Mouse (Mus musculus) kidney, embryonic 14.5 days (tissue): ENCODE results near the gene Mrps6. TPM values are rescaled to one million over a fixed set of nuclear protein-coding genes. Genes with fewer than 3 reads are reported as not detected.

Source experiments
- ATAC-seq: fragments of 200-750 bp; cut with Nextera tagmentation; 2 replicates; pipeline ENCODE4 v1.8.0; 2017; ENCODE audit warnings: moderate number of reproducible peaks, mild to moderate bottlenecking, moderate TSS enrichment, moderate library complexity; ENCODE audit not compliant: low FRiP score, low TSS enrichment
- H3K27ac ChIP-seq: fragments of 300-500 bp; sonication (generic); 2 replicates; pipeline ENCODE4 v1.5.1; 2014; ENCODE audit warnings: low read depth, mild to moderate bottlenecking, low read length, moderate library complexity, mixed read lengths
- H3K27me3 ChIP-seq: fragments of 300-500 bp; sonication (generic); 2 replicates; pipeline ENCODE4 v1.6.1; 2014; ENCODE audit warnings: mild to moderate bottlenecking, low read length; ENCODE audit not compliant: control insufficient read depth, insufficient read depth
- H3K36me3 ChIP-seq: fragments of 300-500 bp; sonication (generic); 2 replicates; pipeline ENCODE4 v1.6.1; 2014; ENCODE audit warnings: low read length, mixed read lengths; ENCODE audit not compliant: control insufficient read depth, insufficient read depth
- H3K4me1 ChIP-seq: fragments of 300-500 bp; sonication (generic); 2 replicates; pipeline ENCODE4 v1.6.1; 2014; ENCODE audit warnings: low read length, mixed read lengths; ENCODE audit not compliant: control insufficient read depth, insufficient read depth
- H3K4me2 ChIP-seq: fragments of 300-500 bp; sonication (generic); replicated peaks from 2 replicates; pipeline ENCODE4 v1.6.1; 2014; ENCODE audit warnings: low read depth, mild to moderate bottlenecking, low read length
- H3K4me3 ChIP-seq: fragments of 300-500 bp; sonication (generic); 2 replicates; pipeline ENCODE4 v1.5.1; 2014; ENCODE audit warnings: mild to moderate bottlenecking, low read length
- H3K9ac ChIP-seq: fragments of 300-500 bp; sonication (generic); 2 replicates; pipeline ENCODE4 v1.6.1; 2014; ENCODE audit warnings: low read depth, mild to moderate bottlenecking, low read length, moderate library complexity
- H3K9me3 ChIP-seq: fragments of 300-500 bp; sonication (generic); 2 replicates; pipeline ENCODE4 v1.6.1; 2016; ENCODE audit warnings: low read length; ENCODE audit not compliant: control insufficient read depth
- WGBS: fragments of 180-500 bp; shearing (Covaris S2); extraction: QIAGEN DNeasy Blood & Tissue Kit; methylation state at CpG from one replicate; pipeline ENCODE4 v1.1.7; 2014; 5-methylcytosine and 5-hydroxymethylcytosine counted together
- polyA plus RNA-seq: library from polyadenylated mRNA; unstranded; fragments of >200 nt; fragmentation: Nextera tagmentation; extraction: Ambion mirVana; gene quantifications from 2 replicates; pipeline ENCODE4 v1.2.1, GENCODE M21; 2014

Gene Mrps6
- polyA plus RNA-seq, result 134 and 168 TPM in 2 replicates

- Histone ChIP-seq H3K9ac (peak within 1 kb of the TSS; percentile 89), H3K4me3 (peak within 1 kb of the TSS; percentile 90), H3K4me2 (peak within 1 kb of the TSS; percentile 85), H3K27me3 (no peaks in the 10 kb centered on the region), H3K4me1 (peaks cover 21% of the 10 kb centered on the region), H3K27ac (peak within 1 kb of the TSS; percentile 80), H3K36me3 (peaks cover 22% of the 10 kb centered on the region; the same call in 1 of the 2 replicates), H3K9me3 (peaks cover 8% of the 10 kb centered on the region)
- under 1% methylated on average over 66 of the region's 99 CpGs for WGBS
- ATAC-seq, result peak; percentile 92
Measured at GRCm38 (mm10) chr16:92057852-92058643, at the start of gene Mrps6, which contains the start of the genes Gm49711 and Slc5a3. TSS of gene Mrps6 (plus strand) at chr16:92058270. TSS of gene Gm49711 (plus strand) at chr16:92058316. TSS of gene Slc5a3 (plus strand) at chr16:92058322.

GRCm38 (mm10) chr16:92009586-92009985 lies 48.5 kb upstream of the Mrps6 start:
- Histone ChIP-seq H3K27me3 (no peaks in the 10 kb centered on the region), H3K4me1 (no peaks in the 10 kb centered on the region), H3K9ac (no peak overlapping the region), H3K36me3 (no peaks in the 10 kb centered on the region), H3K9me3 (no peaks in the 10 kb centered on the region), H3K27ac (no peak overlapping the region), H3K4me2 (no peak overlapping the region), H3K4me3 (no peak overlapping the region)
- ATAC-seq, result no peak
- WGBS, result 87% methylated on average over 2 of the region's 2 CpGs

GRCm38 (mm10) chr16:92016792-92017191 lies 41.3 kb upstream of the Mrps6 start:
- H3K4me1 ChIP-seq, result 0 out of 2 replicates have a peak, but pooled peaks cover 9% of the 10 kb centered on the region
- H3K27me3 ChIP-seq, result no peaks in the 10 kb centered on the region
- ATAC-seq, result no peak
- H3K27ac ChIP-seq, result no peak overlapping the region
- WGBS, result 73% methylated on average over 8 of the region's 8 CpGs
- H3K4me3 ChIP-seq, result no peak overlapping the region
- no peak overlapping the region for H3K4me2 ChIP-seq
- no peaks in the 10 kb centered on the region for H3K36me3 ChIP-seq
- H3K9ac ChIP-seq, result no peak overlapping the region
- H3K9me3 ChIP-seq, result no peaks in the 10 kb centered on the region

GRCm38 (mm10) chr16:92019141-92020118 lies 38.6 kb upstream of the Mrps6 start:
- peak overlapping the region; percentile 35 for H3K4me3 ChIP-seq
- peak overlapping the region; percentile 37 for H3K4me2 ChIP-seq
- H3K9ac ChIP-seq, result peak overlapping the region; percentile 40
- ATAC-seq, result peak; percentile 74; the same call in 1 of the 2 replicates
- H3K27me3 ChIP-seq, result no peaks in the 10 kb centered on the region
- 0 out of 2 replicates have a peak overlapping the region, but pooled peaks have one; percentile 52 for H3K27ac ChIP-seq
- 8% methylated on average over 26 of the region's 26 CpGs for WGBS
- no peaks in the 10 kb centered on the region for H3K36me3 ChIP-seq
- 0 out of 2 replicates have a peak, but pooled peaks cover 9% of the 10 kb centered on the region for H3K4me1 ChIP-seq
- no peaks in the 10 kb centered on the region for H3K9me3 ChIP-seq

GRCm38 (mm10) chr16:92021656-92022400 lies 36.2 kb upstream of the Mrps6 start:
- ATAC-seq, result no peak
- Histone ChIP-seq H3K4me3 (no peak overlapping the region), H3K9me3 (no peaks in the 10 kb centered on the region), H3K4me1 (0 out of 2 replicates have a peak, but pooled peaks cover 9% of the 10 kb centered on the region), H3K27ac (no peak overlapping the region), H3K4me2 (no peak overlapping the region), H3K9ac (no peak overlapping the region), H3K27me3 (no peaks in the 10 kb centered on the region), H3K36me3 (no peaks in the 10 kb centered on the region)
- 88% methylated on average over 12 of the region's 12 CpGs for WGBS

GRCm38 (mm10) chr16:92022494-92023283 lies 35.4 kb upstream of the Mrps6 start:
- Histone ChIP-seq H3K4me1 (0 out of 2 replicates have a peak, but pooled peaks cover 9% of the 10 kb centered on the region), H3K27me3 (no peaks in the 10 kb centered on the region), H3K4me2 (no peak overlapping the region), H3K9me3 (no peaks in the 10 kb centered on the region), H3K27ac (no peak overlapping the region), H3K36me3 (no peaks in the 10 kb centered on the region), H3K4me3 (no peak overlapping the region), H3K9ac (no peak overlapping the region)
- WGBS, result 75% methylated on average over 20 of the region's 20 CpGs
- no peak for ATAC-seq

- Histone ChIP-seq H3K27me3 (no peaks in the 10 kb centered on the region), H3K36me3 (no peaks in the 10 kb centered on the region), H3K9me3 (no peaks in the 10 kb centered on the region), H3K9ac (no peak overlapping the region), H3K4me1 (0 out of 2 replicates have a peak, but pooled peaks cover 3% of the 10 kb centered on the region), H3K27ac (no peak overlapping the region), H3K4me2 (no peak overlapping the region), H3K4me3 (no peak overlapping the region)
- WGBS, result 95% methylated on average over 3 of the region's 3 CpGs
- no peak for ATAC-seq
Measured at GRCm38 (mm10) chr16:92033286-92033685, 24.8 kb upstream of the Mrps6 start.
